Mouse (Mus musculus) C2C12 (cell line): ENCODE measurements around the gene Adarb2.

Experiments
- CTCF ChIP-seq: IDR thresholded peaks from one replicate; pipeline ENCODE4 v1.5.1; 2011; ENCODE audit not compliant: control insufficient read depth, insufficient read depth, insufficient read length
- MAX ChIP-seq: IDR thresholded peaks from one replicate; pipeline ENCODE4 v1.6.1; 2011; ENCODE audit warnings: mild to moderate bottlenecking, control low read depth
- MYOD1 ChIP-seq: IDR thresholded peaks from one replicate; pipeline ENCODE4 v1.6.1; 2011; ENCODE audit warnings: low read depth; ENCODE audit not compliant: control insufficient read depth, insufficient read length
- MYOG ChIP-seq: IDR thresholded peaks from one replicate; pipeline ENCODE4 v1.6.1; 2011; ENCODE audit not compliant: control insufficient read depth, insufficient read length; ENCODE audit errors: extremely low read depth
- USF1 ChIP-seq: IDR thresholded peaks from one replicate; pipeline ENCODE4 v1.6.1; 2011; ENCODE audit warnings: low read depth, mild to moderate bottlenecking, control low read depth, moderate library complexity

- TF ChIP-seq CTCF = no peak
- TF ChIP-seq MYOG = no peak
- TF ChIP-seq MAX = no peak
- no peak for TF ChIP-seq MYOD1
- TF ChIP-seq USF1 = no peak
Observed at GRCm38 (mm10) chr13:8713377-8713776, 510.7 kb downstream of the Adarb2 start.
